Comparison of ENCODE assay signal across 11 mouse cellular contexts in genomic region chr13:83719635-83720291, GRCm38 (mm10).
DNase-seq lines count a peak whose midpoint lies in the region; ATAC-seq and TF ChIP-seq lines count a peak whose summit lies in the region.
"Had no signal": no experiment of that assay in that cellular context is flagged by ENCODE, and none has a peak within 500 bp of the region (broad histone marks: within the 10 kb centered on the region; RNA-seq: fewer than 3 reads in every experiment).

No protein-coding gene starts in this region.

- H3K4me2 ChIP-seq in forebrain, embryonic 16.5 days (ENCODE audit: low read length) = peak overlapping the region; percentile 86
- peak overlapping the region; percentile 62 for H3K4me2 ChIP-seq in midbrain, embryonic 15.5 days
- no peak overlapping the region for H3K4me2 ChIP-seq in liver, embryonic 12.5 days
- H3K4me2 ChIP-seq: heart, embryonic 12.5 days; limb, embryonic 12.5 days had no signal

- H3K9me3 ChIP-seq in forebrain, embryonic 16.5 days (ENCODE audit: control insufficient read depth, low read length) = no peaks in the 10 kb centered on the region
- H3K9me3 ChIP-seq in midbrain, embryonic 15.5 days = no peaks in the 10 kb centered on the region
- no peaks in the 10 kb centered on the region for H3K9me3 ChIP-seq in liver, embryonic 12.5 days (replicated peaks)
- H3K9me3 ChIP-seq: G1E; heart, embryonic 12.5 days; limb, embryonic 12.5 days had no signal

- H3K27me3 ChIP-seq in forebrain, embryonic 16.5 days (replicated peaks; ENCODE audit: control insufficient read depth, insufficient read depth, low read length) = no peaks in the 10 kb centered on the region
- peaks cover 3% of the 10 kb centered on the region; the same call in 1 of the 2 replicates for H3K27me3 ChIP-seq in midbrain, embryonic 15.5 days (replicated peaks)
- H3K27me3 ChIP-seq in liver, embryonic 12.5 days (replicated peaks) = peaks cover 98% of the 10 kb centered on the region

- peak overlapping the region; percentile 69 for H3K4me3 ChIP-seq in forebrain, embryonic 16.5 days (replicated peaks; ENCODE audit: low read length)
- peak overlapping the region; percentile 50 for H3K4me3 ChIP-seq in midbrain, embryonic 15.5 days
- H3K4me3 ChIP-seq in liver, embryonic 12.5 days = no peak overlapping the region
- H3K4me3 ChIP-seq: heart, embryonic 12.5 days; limb, embryonic 12.5 days had no signal

- H3K27ac ChIP-seq in forebrain, embryonic 16.5 days (ENCODE audit: low read length) = peak overlapping the region; percentile 100
- H3K27ac ChIP-seq in midbrain, embryonic 15.5 days = peak overlapping the region; percentile 94
- H3K27ac ChIP-seq in liver, embryonic 12.5 days = no peak overlapping the region
- H3K27ac ChIP-seq: limb, embryonic 12.5 days had no signal

- TF ChIP-seq POLR2A in brain, embryonic 14.5 days (IDR thresholded peaks at IDR 0.05; ENCODE audit: borderline replicate concordance, extremely low read depth, insufficient read depth, insufficient read length, poor library complexity, severe bottlenecking) = no peak

- ATAC-seq in forebrain, embryonic 16.5 days = no peak
- ATAC-seq in midbrain, embryonic 15.5 days (replicated peaks) = no peak
- no peak for ATAC-seq in liver, embryonic 12.5 days

- no peaks in the 10 kb centered on the region for H3K36me3 ChIP-seq in forebrain, embryonic 16.5 days (ENCODE audit: control insufficient read depth, insufficient read depth)
- H3K36me3 ChIP-seq in midbrain, embryonic 15.5 days (replicated peaks) = no peaks in the 10 kb centered on the region
- no peaks in the 10 kb centered on the region for H3K36me3 ChIP-seq in liver, embryonic 12.5 days
- H3K36me3 ChIP-seq: G1E; heart, embryonic 12.5 days; limb, embryonic 12.5 days had no signal

- 2% methylated on average over 24 of the region's 24 CpGs for WGBS in forebrain, embryonic 16.5 days
- WGBS in midbrain, embryonic 15.5 days = 4% methylated on average over 24 of the region's 24 CpGs
- 5% methylated on average over 24 of the region's 24 CpGs for WGBS in liver, embryonic 12.5 days (ENCODE audit: insufficient replicate concordance)

- peak; percentile 90 for DNase-seq in brain, embryonic 14.5 days (ENCODE audit: low read depth)
- peak; percentile 44 to 70 for DNase-seq in cerebellum, postnatal 14 days
- no peak for DNase-seq in testis, postnatal 14 days (ENCODE audit: low spot score)
- no peak for DNase-seq in gastrocnemius, postnatal 4 days (ENCODE audit: low spot score in 2 of 2)
- DNase-seq: thymus, adult 18-20 months had no signal

- H3K4me1 ChIP-seq in forebrain, embryonic 16.5 days (replicated peaks; ENCODE audit: control insufficient read depth, insufficient read depth, low read length) = peaks cover 8% of the 10 kb centered on the region; the same call in 1 of the 2 replicates
- peaks cover 23% of the 10 kb centered on the region for H3K4me1 ChIP-seq in midbrain, embryonic 15.5 days
- H3K4me1 ChIP-seq in liver, embryonic 12.5 days = no peaks in the 10 kb centered on the region

- TF ChIP-seq CTCF in brain, embryonic 14.5 days (IDR thresholded peaks at IDR 0.05; ENCODE audit: borderline replicate concordance, extremely low read depth, insufficient read depth, insufficient read length) = no peak

- H3K9ac ChIP-seq in forebrain, embryonic 16.5 days (replicated peaks; ENCODE audit: low read depth, low read length) = peak overlapping the region; percentile 100
- peak overlapping the region; percentile 49 for H3K9ac ChIP-seq in midbrain, embryonic 15.5 days
- no peak overlapping the region for H3K9ac ChIP-seq in liver, embryonic 12.5 days
- H3K9ac ChIP-seq: heart, embryonic 12.5 days; limb, embryonic 12.5 days had no signal

Comparison
In these comparisons a context has a peak if more than half of its experiments do, and no peak if none do; other contexts are left out.
1. DNase-seq: peak in brain, embryonic 14.5 days (single experiment) and cerebellum, postnatal 14 days (2 of 2); none in testis, postnatal 14 days (single experiment) and gastrocnemius, postnatal 4 days (0 of 2).